Mouse (Mus musculus) intestine, embryonic 15.5 days (tissue): Measurements from ENCODE around the gene Negr1. TPM values are rescaled to one million over a fixed set of nuclear protein-coding genes. Genes with fewer than 3 reads are reported as not detected.
A peak's percentile ranks its signal among the peaks of the same experiment; 100 is the strongest.

ENCODE experiments used
- ATAC-seq: fragments of 200-750 bp; cut with Nextera tagmentation; 2 replicates; pipeline ENCODE4 v1.8.0; 2017; ENCODE audit warnings: moderate TSS enrichment, moderate library complexity
- H3K27ac ChIP-seq: fragments of 300-500 bp; sonication (generic); 2 replicates; pipeline ENCODE4 v1.5.1; 2015; ENCODE audit warnings: mild to moderate bottlenecking, inconsistent platforms
- H3K27me3 ChIP-seq: fragments of 300-500 bp; sonication (generic); replicated peaks from 2 replicates; pipeline ENCODE4 v1.6.1; 2015; ENCODE audit warnings: inconsistent platforms
- H3K36me3 ChIP-seq: fragments of 300-500 bp; sonication (generic); 2 replicates; pipeline ENCODE4 v1.6.1; 2015; ENCODE audit warnings: inconsistent platforms
- H3K4me1 ChIP-seq: fragments of 300-500 bp; sonication (generic); replicated peaks from 2 replicates; pipeline ENCODE4 v1.6.1; 2015; ENCODE audit warnings: inconsistent platforms
- H3K4me2 ChIP-seq: fragments of 300-500 bp; sonication (generic); replicated peaks from 2 replicates; pipeline ENCODE4 v1.6.1; 2015; ENCODE audit warnings: mild to moderate bottlenecking, inconsistent platforms
- H3K4me3 ChIP-seq: fragments of 300-500 bp; sonication (generic); replicated peaks from 2 replicates; pipeline ENCODE4 v1.5.1; 2015; ENCODE audit warnings: inconsistent platforms
- H3K9ac ChIP-seq: fragments of 300-500 bp; sonication (generic); 2 replicates; pipeline ENCODE4 v1.6.1; 2015; ENCODE audit warnings: inconsistent platforms
- H3K9me3 ChIP-seq: fragments of 300-500 bp; sonication (generic); 2 replicates; pipeline ENCODE4 v1.6.1; 2016; ENCODE audit warnings: inconsistent platforms
- WGBS: fragments of 180-500 bp; shearing (Covaris S2); methylation state at CpG from one replicate; pipeline ENCODE4 v1.1.7; 2015; 5-methylcytosine and 5-hydroxymethylcytosine counted together
- polyA plus RNA-seq: library from polyadenylated mRNA; unstranded; fragments of >200 nt; fragmentation: Nextera tagmentation; extraction: Ambion mirVana; gene quantifications from 2 replicates; pipeline ENCODE4 v1.2.1, GENCODE M21; 2015

Negr1 gene
- polyA plus RNA-seq, 1 experiment from 2014 or later: 3.8 TPM

- no peak overlapping the region for H3K4me2 ChIP-seq
- 83% methylated on average over 4 of the region's 4 CpGs for WGBS
- no peaks in the 10 kb centered on the region for H3K27me3 ChIP-seq
- H3K9me3 ChIP-seq: no peaks in the 10 kb centered on the region
- ATAC-seq: no peak
- H3K9ac ChIP-seq: no peak overlapping the region
- H3K36me3 ChIP-seq: no peaks in the 10 kb centered on the region
- H3K27ac ChIP-seq: no peak overlapping the region
- H3K4me1 ChIP-seq: no peaks in the 10 kb centered on the region
- no peak overlapping the region for H3K4me3 ChIP-seq
Observed at GRCm38 (mm10) chr3:157198659-157199058, 637.1 kb downstream of the Negr1 start.

- Histone ChIP-seq H3K9ac (no peak overlapping the region), H3K9me3 (no peaks in the 10 kb centered on the region), H3K4me1 (no peaks in the 10 kb centered on the region), H3K27me3 (no peaks in the 10 kb centered on the region), H3K4me3 (no peak overlapping the region), H3K27ac (no peak overlapping the region), H3K36me3 (no peaks in the 10 kb centered on the region), H3K4me2 (no peak overlapping the region)
- 93% methylated on average over 2 of the region's 2 CpGs for WGBS
- ATAC-seq: no peak
Observed at GRCm38 (mm10) chr3:157201726-157202125, 640.1 kb downstream of the Negr1 start.

GRCm38 (mm10) chr3:157203573-157203972 is 642.0 kb downstream of the Negr1 start:
- no peak overlapping the region for H3K4me3 ChIP-seq
- WGBS: 71% methylated on average over 8 of the region's 8 CpGs
- no peaks in the 10 kb centered on the region for H3K27me3 ChIP-seq
- no peaks in the 10 kb centered on the region for H3K9me3 ChIP-seq
- H3K9ac ChIP-seq: no peak overlapping the region
- no peaks in the 10 kb centered on the region for H3K36me3 ChIP-seq
- H3K4me1 ChIP-seq: no peaks in the 10 kb centered on the region
- no peak overlapping the region for H3K4me2 ChIP-seq
- no peak for ATAC-seq
- no peak overlapping the region for H3K27ac ChIP-seq

- no peak overlapping the region for H3K4me2 ChIP-seq
- H3K9ac ChIP-seq: no peak overlapping the region
- H3K27ac ChIP-seq: no peak overlapping the region
- H3K4me3 ChIP-seq: no peak overlapping the region
- WGBS: 74% methylated on average over 3 of the region's 3 CpGs
- no peaks in the 10 kb centered on the region for H3K36me3 ChIP-seq
- no peaks in the 10 kb centered on the region for H3K4me1 ChIP-seq
- ATAC-seq: no peak
- no peaks in the 10 kb centered on the region for H3K27me3 ChIP-seq
- H3K9me3 ChIP-seq: no peaks in the 10 kb centered on the region
Observed at GRCm38 (mm10) chr3:157206752-157207151, 645.2 kb downstream of the Negr1 start.

- ATAC-seq: no peak
- no peaks in the 10 kb centered on the region for H3K27me3 ChIP-seq
- H3K4me2 ChIP-seq: no peak overlapping the region
- no peak overlapping the region for H3K27ac ChIP-seq
- H3K36me3 ChIP-seq: no peaks in the 10 kb centered on the region
- H3K9me3 ChIP-seq: no peaks in the 10 kb centered on the region
- H3K4me3 ChIP-seq: no peak overlapping the region
- 42% methylated on average over 1 of the region's 1 CpGs for WGBS
- no peaks in the 10 kb centered on the region for H3K4me1 ChIP-seq
- no peak overlapping the region for H3K9ac ChIP-seq
Observed at GRCm38 (mm10) chr3:157208966-157209365, 647.4 kb downstream of the Negr1 start.

GRCm38 (mm10) chr3:157209386-157209785 is 647.8 kb downstream of the Negr1 start:
- WGBS: 67% methylated on average over 2 of the region's 2 CpGs
- no peaks in the 10 kb centered on the region for H3K9me3 ChIP-seq

GRCm38 (mm10) chr3:157215937-157216719 is 654.5 kb downstream of the Negr1 start:
- Histone ChIP-seq H3K4me2 (no peak overlapping the region), H3K27ac (no peak overlapping the region), H3K9me3 (no peaks in the 10 kb centered on the region), H3K27me3 (no peaks in the 10 kb centered on the region), H3K4me1 (no peaks in the 10 kb centered on the region), H3K4me3 (no peak overlapping the region), H3K36me3 (no peaks in the 10 kb centered on the region), H3K9ac (no peak overlapping the region)
- ATAC-seq: no peak
- 64% methylated on average over 5 of the region's 5 CpGs for whole genome bisulfite sequencing

More at GRCm38 (mm10) chr3:157209386-157209785, 647.8 kb downstream of the Negr1 start:
- no peak for ATAC-seq
- no peak overlapping the region for H3K27ac ChIP-seq
- no peak overlapping the region for H3K4me3 ChIP-seq
- no peak overlapping the region for H3K4me2 ChIP-seq
- no peaks in the 10 kb centered on the region for H3K36me3 ChIP-seq
- H3K27me3 ChIP-seq: no peaks in the 10 kb centered on the region
- no peaks in the 10 kb centered on the region for H3K4me1 ChIP-seq
- no peak overlapping the region for H3K9ac ChIP-seq

GRCm38 (mm10) chr3:157217794-157218193 is 656.2 kb downstream of the Negr1 start:
- ATAC-seq: no peak
- 55% methylated on average over 2 of the region's 2 CpGs for WGBS
- Histone ChIP-seq H3K4me1 (no peaks in the 10 kb centered on the region), H3K4me2 (no peak overlapping the region), H3K27me3 (no peaks in the 10 kb centered on the region), H3K9ac (no peak overlapping the region), H3K27ac (no peak overlapping the region), H3K4me3 (no peak overlapping the region), H3K9me3 (no peaks in the 10 kb centered on the region), H3K36me3 (no peaks in the 10 kb centered on the region)

- no peaks in the 10 kb centered on the region for H3K4me1 ChIP-seq
- no peaks in the 10 kb centered on the region for H3K27me3 ChIP-seq
- no peak overlapping the region for H3K4me2 ChIP-seq
- WGBS: 69% methylated on average over 4 of the region's 4 CpGs
- H3K27ac ChIP-seq: no peak overlapping the region
- H3K9ac ChIP-seq: no peak overlapping the region
- no peaks in the 10 kb centered on the region for H3K9me3 ChIP-seq
- H3K36me3 ChIP-seq: no peaks in the 10 kb centered on the region
- no peak overlapping the region for H3K4me3 ChIP-seq
- ATAC-seq: no peak
Observed at GRCm38 (mm10) chr3:157224920-157225319, 663.3 kb downstream of the Negr1 start.

GRCm38 (mm10) chr3:157232723-157233122 is 671.1 kb downstream of the Negr1 start:
- no peak overlapping the region for H3K4me3 ChIP-seq
- H3K4me1 ChIP-seq: no peaks in the 10 kb centered on the region
- 24% methylated on average over 5 of the region's 5 CpGs for WGBS
- H3K27ac ChIP-seq: no peak overlapping the region
- no peaks in the 10 kb centered on the region for H3K27me3 ChIP-seq
- H3K36me3 ChIP-seq: no peaks in the 10 kb centered on the region
- 0 out of 2 replicates have a peak, but pooled peaks have one; percentile 36 for ATAC-seq
- H3K9me3 ChIP-seq: no peaks in the 10 kb centered on the region
- no peak overlapping the region for H3K9ac ChIP-seq
- H3K4me2 ChIP-seq: no peak overlapping the region

GRCm38 (mm10) chr3:157240240-157240639 is 678.6 kb downstream of the Negr1 start:
- no peak overlapping the region for H3K4me2 ChIP-seq
- no peaks in the 10 kb centered on the region for H3K27me3 ChIP-seq
- H3K9ac ChIP-seq: no peak overlapping the region
- no peaks in the 10 kb centered on the region for H3K9me3 ChIP-seq
- no peaks in the 10 kb centered on the region for H3K4me1 ChIP-seq
- H3K27ac ChIP-seq: no peak overlapping the region
- WGBS: 76% methylated on average over 1 of the region's 1 CpGs
- no peak overlapping the region for H3K4me3 ChIP-seq
- no peak for ATAC-seq
- H3K36me3 ChIP-seq: no peaks in the 10 kb centered on the region

- no peak for ATAC-seq
- no peaks in the 10 kb centered on the region for H3K4me1 ChIP-seq
- no peaks in the 10 kb centered on the region for H3K27me3 ChIP-seq
- WGBS: 39% methylated on average over 1 of the region's 1 CpGs
- H3K9me3 ChIP-seq: no peaks in the 10 kb centered on the region
- no peak overlapping the region for H3K4me3 ChIP-seq
- H3K27ac ChIP-seq: no peak overlapping the region
- no peak overlapping the region for H3K4me2 ChIP-seq
- H3K9ac ChIP-seq: no peak overlapping the region
- H3K36me3 ChIP-seq: no peaks in the 10 kb centered on the region
Observed at GRCm38 (mm10) chr3:157255446-157255845, 693.9 kb downstream of the Negr1 start.

- H3K9me3 ChIP-seq: no peaks in the 10 kb centered on the region
- no peak overlapping the region for H3K9ac ChIP-seq
- H3K4me1 ChIP-seq: no peaks in the 10 kb centered on the region
- H3K27ac ChIP-seq: no peak overlapping the region
- H3K36me3 ChIP-seq: no peaks in the 10 kb centered on the region
- H3K27me3 ChIP-seq: no peaks in the 10 kb centered on the region
- ATAC-seq: no peak
- H3K4me2 ChIP-seq: no peak overlapping the region
- H3K4me3 ChIP-seq: no peak overlapping the region
- 51% methylated on average over 3 of the region's 3 CpGs for WGBS
Observed at GRCm38 (mm10) chr3:157255863-157256262, 694.3 kb downstream of the Negr1 start.
